Mouse (Mus musculus) liver, postnatal 0 days (tissue): ENCODE results near the gene Tex14.
A peak's percentile ranks its signal among the peaks of the same experiment; 100 is the strongest.

Source experiments
- CTCF ChIP-seq: sonication (generic); IDR thresholded peaks from 2 replicates; pipeline ENCODE4 v1.5.1; 2016; ENCODE audit warnings: antibody characterized with exemption, low read depth
- EP300 ChIP-seq: IDR thresholded peaks from 2 replicates; pipeline ENCODE4 v1.6.1; 2016; ENCODE audit warnings: antibody characterized with exemption, low read depth, mild to moderate bottlenecking

GRCm38 (mm10) chr11:87443373-87443883 is 38.6 kb downstream of the Tex14 start:
- TF ChIP-seq CTCF (no peak), EP300 (peak; percentile 60; the same call in 1 of the 2 replicates)
